Mouse (Mus musculus): Measurements from ENCODE around the gene Ugcg. TPM values are rescaled to one million over a fixed set of nuclear protein-coding genes. Genes with fewer than 3 reads are reported as not detected.

The Ugcg gene
- polyA plus RNA-seq, 1 experiment from 2014 or later: 12.8 TPM

DNA sequence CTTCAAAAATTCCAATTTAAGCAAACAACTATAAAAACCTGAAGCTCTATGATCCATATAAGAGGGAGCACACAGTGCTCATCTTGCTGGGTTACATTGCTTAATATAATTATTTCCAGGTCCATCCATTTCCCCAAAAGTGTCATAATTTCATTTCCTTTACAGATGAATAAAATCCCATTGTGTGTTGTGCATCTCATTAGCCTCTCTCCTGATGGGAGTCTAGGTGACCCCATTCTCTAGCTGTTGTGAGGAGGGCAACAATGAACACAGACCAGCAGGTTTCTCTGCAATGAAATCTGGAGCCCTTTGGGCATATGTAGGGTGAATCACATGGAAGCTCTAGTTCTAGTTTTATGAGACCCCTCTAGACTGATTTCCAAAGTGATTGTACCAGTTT is 39.9 kb downstream of the Ugcg start:
- Histone ChIP-seq H3K36me3 (ENCODE audit: control insufficient read depth, insufficient read depth, low read length) (no peaks in the 10 kb centered on the region), H3K4me2 (no peak overlapping the region), H3K9ac (ENCODE audit: low read length) (no peak overlapping the region), H3K9me3 (ENCODE audit: control insufficient read depth, low read length) (no peaks in the 10 kb centered on the region), H3K4me3 (ENCODE audit: low read depth, low read length) (no peak overlapping the region), H3K27me3 (ENCODE audit: control insufficient read depth, insufficient read depth, low read length) (no peaks in the 10 kb centered on the region), H3K27ac (ENCODE audit: low read depth, low read length) (no peak overlapping the region), H3K4me1 (ENCODE audit: control insufficient read depth, insufficient read depth, low read length) (no peaks in the 10 kb centered on the region)
- DNase-seq (ENCODE audit: low spot score, missing footprints) (peak; percentile 53), ATAC-seq (ENCODE audit: low FRiP score) (no peak)

DNA sequence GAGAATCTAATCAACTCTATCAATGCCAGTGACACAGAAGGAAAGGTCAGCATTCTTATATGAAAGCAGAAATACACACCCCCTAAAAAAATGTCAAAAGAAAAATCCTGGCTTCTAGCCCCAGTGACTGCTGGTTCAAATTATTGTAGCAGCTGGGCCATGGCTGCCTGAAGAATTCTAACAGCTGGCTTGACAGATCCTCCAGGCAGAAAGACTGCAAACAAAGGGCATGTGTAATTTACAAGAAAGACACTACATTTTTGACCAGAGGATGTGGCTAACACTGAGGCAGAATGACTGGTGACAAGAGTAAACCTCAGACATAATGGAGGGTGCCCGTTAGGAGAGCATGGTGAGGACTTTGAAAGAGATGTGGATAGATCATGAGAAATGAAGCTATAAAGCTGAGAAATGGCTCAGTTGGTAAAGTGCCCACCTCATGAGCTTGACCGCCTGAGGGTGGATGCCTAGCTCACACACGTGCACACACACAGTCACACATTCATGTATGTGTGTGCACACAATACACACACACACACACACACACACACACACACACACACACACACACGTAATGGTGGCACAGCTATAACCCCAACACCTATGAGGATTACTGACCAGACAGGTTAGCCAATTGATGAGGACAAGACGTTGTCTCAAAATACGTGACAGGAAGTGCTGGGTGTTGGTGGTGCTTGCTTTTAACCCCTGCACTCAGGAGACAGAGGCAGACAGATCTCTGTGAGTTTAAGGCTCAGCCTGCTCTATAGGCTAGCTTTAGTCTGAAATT is 42.4 kb downstream of the Ugcg start:
- Histone ChIP-seq H3K9ac (ENCODE audit: low read length) (no peak overlapping the region), H3K9me3 (ENCODE audit: control insufficient read depth, low read length) (no peaks in the 10 kb centered on the region), H3K36me3 (ENCODE audit: control insufficient read depth, insufficient read depth, low read length) (no peaks in the 10 kb centered on the region), H3K4me3 (ENCODE audit: low read depth, low read length) (no peak overlapping the region), H3K4me1 (ENCODE audit: control insufficient read depth, insufficient read depth, low read length) (no peaks in the 10 kb centered on the region), H3K4me2 (no peak overlapping the region), H3K27ac (ENCODE audit: low read depth, low read length) (no peak overlapping the region), H3K27me3 (ENCODE audit: control insufficient read depth, insufficient read depth, low read length) (no peaks in the 10 kb centered on the region)
- DNase-seq (ENCODE audit: low spot score, missing footprints) (peak; percentile 68), ATAC-seq (ENCODE audit: low FRiP score) (no peak)
- WGBS: 79% methylated on average over 6 of the region's 6 CpGs

DNA sequence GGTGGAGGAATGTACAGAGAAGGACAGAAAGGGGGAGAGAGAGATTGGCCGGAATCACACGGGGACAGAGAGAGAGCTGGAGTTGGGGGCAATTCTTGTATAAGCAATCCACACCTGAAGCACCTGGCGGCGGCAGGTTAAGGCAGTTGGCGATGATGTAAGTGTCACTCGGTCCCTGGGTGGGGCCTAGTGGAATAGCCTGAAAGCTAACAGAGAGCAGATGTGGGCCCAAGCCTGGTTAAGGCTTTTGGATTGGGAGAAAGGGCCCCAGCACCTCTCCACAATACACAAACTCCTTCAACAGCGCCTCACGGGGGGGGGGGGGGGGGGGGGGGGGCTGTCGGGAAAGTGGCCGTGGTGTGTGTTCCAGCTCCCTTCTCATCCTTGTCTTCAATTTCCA is 45.0 kb downstream of the Ugcg start:
- Histone ChIP-seq H3K27me3 (ENCODE audit: control insufficient read depth, insufficient read depth, low read length) (no peaks in the 10 kb centered on the region), H3K36me3 (ENCODE audit: control insufficient read depth, insufficient read depth, low read length) (no peaks in the 10 kb centered on the region), H3K4me2 (no peak overlapping the region), H3K4me1 (ENCODE audit: control insufficient read depth, insufficient read depth, low read length) (no peaks in the 10 kb centered on the region), H3K27ac (ENCODE audit: low read depth, low read length) (no peak overlapping the region), H3K9me3 (ENCODE audit: control insufficient read depth, low read length) (no peaks in the 10 kb centered on the region), H3K9ac (ENCODE audit: low read length) (no peak overlapping the region), H3K4me3 (ENCODE audit: low read depth, low read length) (no peak overlapping the region)
- 95% methylated on average over 7 of the region's 10 CpGs for WGBS
- DNase-seq (ENCODE audit: low spot score, missing footprints): no peak
- no peak for ATAC-seq (ENCODE audit: low FRiP score)

DNA sequence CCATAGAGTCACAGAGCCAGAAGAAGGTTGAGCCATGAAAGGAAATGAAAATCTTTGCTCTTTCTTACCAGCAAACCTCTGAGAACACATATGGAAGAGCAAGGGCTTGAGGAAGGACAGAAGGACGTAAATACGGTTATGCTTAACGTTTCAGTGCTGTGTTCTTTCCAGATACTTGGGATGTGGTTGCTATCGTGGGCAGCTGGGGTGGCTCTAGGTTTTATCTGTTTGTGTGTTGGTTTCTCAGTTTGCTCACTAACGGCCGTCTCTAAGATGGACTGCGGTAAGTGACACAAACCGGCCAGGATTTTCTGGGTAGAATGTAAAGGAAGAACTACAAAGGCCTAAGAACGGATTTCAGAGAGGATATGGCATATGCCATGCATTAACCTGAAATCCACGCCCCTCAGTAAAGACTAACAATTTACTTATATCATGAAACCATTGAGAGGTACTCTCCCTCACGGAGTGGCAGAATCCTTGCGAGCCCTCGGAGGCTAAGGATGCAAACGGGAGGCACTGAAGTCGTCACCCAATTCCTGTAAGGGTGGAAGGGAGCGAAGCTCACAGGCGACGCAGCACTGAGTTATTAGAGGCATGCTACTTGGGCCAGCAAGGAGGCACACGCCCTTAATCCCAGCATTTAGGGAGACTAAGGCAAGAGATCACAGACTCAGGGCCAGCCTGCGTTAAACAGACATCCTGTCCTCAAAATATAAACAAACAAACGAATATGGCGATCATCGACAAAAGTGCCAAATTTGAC is 45.6 kb downstream of the Ugcg start:
- no peaks in the 10 kb centered on the region for H3K4me1 ChIP-seq (ENCODE audit: control insufficient read depth, insufficient read depth, low read length)
- H3K27me3 ChIP-seq (ENCODE audit: control insufficient read depth, insufficient read depth, low read length): no peaks in the 10 kb centered on the region
- no peak overlapping the region for H3K9ac ChIP-seq (ENCODE audit: low read length)
- no peak for ATAC-seq (ENCODE audit: low FRiP score)
- DNase-seq (ENCODE audit: low spot score, missing footprints): peak; percentile 14
- H3K36me3 ChIP-seq (ENCODE audit: control insufficient read depth, insufficient read depth, low read length): no peaks in the 10 kb centered on the region
- 92% methylated on average over 23 of the region's 23 CpGs for WGBS
- H3K9me3 ChIP-seq (ENCODE audit: control insufficient read depth, low read length): no peaks in the 10 kb centered on the region
- H3K4me2 ChIP-seq: no peak overlapping the region
- no peak overlapping the region for H3K4me3 ChIP-seq (ENCODE audit: low read depth, low read length)
- no peak overlapping the region for H3K27ac ChIP-seq (ENCODE audit: low read depth, low read length)

DNA sequence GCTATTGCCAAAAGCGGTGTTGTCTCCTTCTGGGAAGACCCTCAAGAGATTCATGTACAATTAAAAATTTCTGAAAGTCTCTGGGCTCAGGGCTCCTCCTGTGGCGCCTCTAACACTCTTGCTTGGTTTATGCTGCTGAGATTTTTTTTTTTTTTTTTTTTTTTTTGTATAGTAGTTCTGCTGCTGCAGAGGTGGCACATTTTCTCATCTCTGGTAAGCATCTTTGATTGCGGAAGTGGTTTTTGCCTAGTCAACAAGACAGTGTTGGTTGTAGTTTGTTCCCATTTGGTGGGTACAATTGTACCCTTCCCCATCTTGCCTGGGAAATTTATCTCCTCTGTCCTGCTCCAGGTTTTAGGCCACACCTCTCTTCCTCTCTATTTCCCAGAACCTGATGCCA is 47.3 kb downstream of the Ugcg start:
- H3K36me3 ChIP-seq (ENCODE audit: control insufficient read depth, insufficient read depth, low read length): no peaks in the 10 kb centered on the region
- no peak for DNase-seq (ENCODE audit: low spot score, missing footprints)

DNA sequence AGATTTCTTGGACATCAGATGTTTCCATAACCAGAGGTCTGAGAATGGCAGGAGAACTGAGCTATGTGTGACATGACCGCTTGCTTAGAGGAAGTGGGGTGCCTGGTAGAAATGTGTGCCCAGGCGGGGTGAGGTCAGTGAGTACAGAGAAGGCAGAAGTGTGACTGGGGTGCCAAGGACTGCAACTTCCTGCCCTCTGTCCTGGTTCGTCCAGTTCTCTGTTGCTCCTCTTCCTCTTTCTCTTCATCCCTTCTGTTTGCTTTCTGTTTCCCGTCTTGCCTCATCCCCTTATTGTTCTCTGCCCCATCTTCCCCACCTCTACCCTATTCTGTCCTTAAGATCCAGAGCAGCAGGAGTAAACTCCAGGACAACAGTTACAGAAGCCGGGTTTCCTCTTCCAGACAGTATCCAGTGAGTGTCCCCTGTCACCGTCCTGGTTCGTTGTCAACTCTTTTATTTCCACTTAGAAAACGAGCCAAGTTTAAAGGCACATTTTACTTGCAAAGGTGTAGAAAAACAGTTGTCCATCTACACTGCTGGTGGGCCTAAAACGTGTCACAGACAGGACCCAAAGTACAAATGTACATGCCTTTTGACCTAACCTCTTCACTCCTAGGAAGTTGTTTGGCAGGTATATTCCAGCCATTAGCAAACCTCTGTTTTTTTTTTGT is 49.7 kb downstream of the Ugcg start:
- DNase-seq (ENCODE audit: low spot score, missing footprints) (peak; percentile 61), ATAC-seq (ENCODE audit: low FRiP score) (no peak)
- H3K9ac ChIP-seq (ENCODE audit: low read length): no peak overlapping the region
- H3K36me3 ChIP-seq (ENCODE audit: control insufficient read depth, insufficient read depth, low read length): no peaks in the 10 kb centered on the region
- WGBS: 66% methylated on average over 9 of the region's 9 CpGs
- H3K27me3 ChIP-seq (ENCODE audit: control insufficient read depth, insufficient read depth, low read length): no peaks in the 10 kb centered on the region
- no peak overlapping the region for H3K4me2 ChIP-seq
- no peak overlapping the region for H3K4me3 ChIP-seq (ENCODE audit: low read depth, low read length)
- no peak overlapping the region for H3K27ac ChIP-seq (ENCODE audit: low read depth, low read length)
- H3K4me1 ChIP-seq (ENCODE audit: control insufficient read depth, insufficient read depth, low read length): no peaks in the 10 kb centered on the region
- H3K9me3 ChIP-seq (ENCODE audit: control insufficient read depth, low read length): no peaks in the 10 kb centered on the region

More for the DNA sequence above, 47.3 kb downstream of the Ugcg start:
- ATAC-seq (ENCODE audit: low FRiP score): no peak
- H3K4me2 ChIP-seq: no peak overlapping the region
- no peaks in the 10 kb centered on the region for H3K4me1 ChIP-seq (ENCODE audit: control insufficient read depth, insufficient read depth, low read length)
- 90% methylated on average over 3 of the region's 3 CpGs for WGBS
- no peak overlapping the region for H3K27ac ChIP-seq (ENCODE audit: low read depth, low read length)
- no peaks in the 10 kb centered on the region for H3K9me3 ChIP-seq (ENCODE audit: control insufficient read depth, low read length)
- H3K9ac ChIP-seq (ENCODE audit: low read length): no peak overlapping the region
- H3K27me3 ChIP-seq (ENCODE audit: control insufficient read depth, insufficient read depth, low read length): no peaks in the 10 kb centered on the region
- no peak overlapping the region for H3K4me3 ChIP-seq (ENCODE audit: low read depth, low read length)

DNA sequence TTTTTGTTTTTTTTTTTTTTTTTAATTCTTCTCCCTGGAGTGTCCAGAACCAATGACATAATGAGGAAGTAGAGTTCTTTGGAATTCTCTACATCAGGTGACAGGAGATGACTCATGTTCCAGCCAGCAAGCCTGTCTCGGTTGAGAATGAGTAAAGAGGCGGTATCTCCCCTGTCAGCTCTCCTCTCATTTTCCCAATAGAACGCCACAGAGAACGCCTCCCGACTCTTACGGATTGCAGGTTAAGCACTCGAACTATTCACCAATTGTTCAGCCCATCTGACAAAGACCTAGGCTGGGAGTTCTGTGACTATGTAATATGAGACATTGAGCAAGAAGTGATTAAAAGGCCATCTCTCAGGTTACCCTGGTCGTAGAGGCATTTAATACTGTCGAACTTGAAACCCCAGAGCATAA is 50.3 kb downstream of the Ugcg start:
- no peaks in the 10 kb centered on the region for H3K27me3 ChIP-seq (ENCODE audit: control insufficient read depth, insufficient read depth, low read length)
- H3K4me1 ChIP-seq (ENCODE audit: control insufficient read depth, insufficient read depth, low read length): no peaks in the 10 kb centered on the region
- peak; percentile 33 for DNase-seq (ENCODE audit: low spot score, missing footprints)
- no peak overlapping the region for H3K4me2 ChIP-seq
- no peaks in the 10 kb centered on the region for H3K36me3 ChIP-seq (ENCODE audit: control insufficient read depth, insufficient read depth, low read length)
- H3K4me3 ChIP-seq (ENCODE audit: low read depth, low read length): no peak overlapping the region
- WGBS: 60% methylated on average over 9 of the region's 9 CpGs
- no peak for ATAC-seq (ENCODE audit: low FRiP score)
- no peak overlapping the region for H3K9ac ChIP-seq (ENCODE audit: low read length)
- H3K9me3 ChIP-seq (ENCODE audit: control insufficient read depth, low read length): no peaks in the 10 kb centered on the region
- H3K27ac ChIP-seq (ENCODE audit: low read depth, low read length): no peak overlapping the region

DNA sequence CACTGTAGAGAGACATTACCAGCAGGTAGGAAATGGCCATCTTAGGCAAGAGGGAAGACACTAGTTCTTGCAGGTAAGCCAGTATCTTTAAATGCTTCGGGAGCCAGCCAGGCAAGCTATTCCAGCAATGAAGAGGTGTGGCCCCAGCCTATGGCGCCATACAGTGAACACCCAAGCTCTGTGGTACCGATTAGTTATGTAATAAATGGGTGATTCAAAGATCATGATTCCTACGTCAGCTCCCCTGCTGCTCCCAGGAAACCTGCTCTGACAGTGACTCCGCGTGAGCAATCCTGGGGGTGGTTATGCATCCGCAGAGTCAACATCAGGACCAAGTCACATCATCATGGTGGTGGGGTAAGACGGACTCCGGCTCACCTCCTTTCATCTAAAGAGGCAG is 51.1 kb downstream of the Ugcg start:
- Histone ChIP-seq H3K27me3 (ENCODE audit: control insufficient read depth, insufficient read depth, low read length) (no peaks in the 10 kb centered on the region), H3K4me1 (ENCODE audit: control insufficient read depth, insufficient read depth, low read length) (no peaks in the 10 kb centered on the region), H3K27ac (ENCODE audit: low read depth, low read length) (no peak overlapping the region), H3K4me2 (no peak overlapping the region), H3K4me3 (ENCODE audit: low read depth, low read length) (no peak overlapping the region), H3K9me3 (ENCODE audit: control insufficient read depth, low read length) (no peaks in the 10 kb centered on the region), H3K9ac (ENCODE audit: low read length) (no peak overlapping the region), H3K36me3 (ENCODE audit: control insufficient read depth, insufficient read depth, low read length) (no peaks in the 10 kb centered on the region)
- ATAC-seq (ENCODE audit: low FRiP score): no peak
- DNase-seq (ENCODE audit: low spot score, missing footprints): no peak
- 93% methylated on average over 9 of the region's 9 CpGs for WGBS

DNA sequence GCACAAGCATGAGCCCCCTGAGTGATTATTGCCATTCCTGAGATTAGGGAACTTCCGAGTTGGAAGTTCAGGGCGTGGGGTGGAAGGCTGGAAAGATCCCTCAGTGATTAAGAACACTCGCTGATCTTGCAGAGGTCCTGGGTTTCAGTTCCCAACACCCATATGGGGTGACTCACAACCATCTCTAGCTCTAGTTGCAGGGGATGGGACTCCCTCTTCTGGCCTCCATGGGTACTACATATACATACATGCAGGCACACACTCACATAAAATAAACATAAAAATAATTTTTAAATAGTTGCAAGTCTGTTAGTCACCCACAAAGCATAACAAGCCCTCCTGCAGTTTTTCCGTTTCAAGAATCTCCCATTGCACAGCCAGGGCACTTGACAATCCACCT is 52.0 kb downstream of the Ugcg start:
- no peak overlapping the region for H3K27ac ChIP-seq (ENCODE audit: low read depth, low read length)
- 93% methylated on average over 4 of the region's 4 CpGs for whole genome bisulfite sequencing

More for the DNA sequence above, 52.0 kb downstream of the Ugcg start:
- Histone ChIP-seq H3K27me3 (ENCODE audit: control insufficient read depth, insufficient read depth, low read length) (no peaks in the 10 kb centered on the region), H3K4me1 (ENCODE audit: control insufficient read depth, insufficient read depth, low read length) (no peaks in the 10 kb centered on the region), H3K9ac (ENCODE audit: low read length) (no peak overlapping the region), H3K9me3 (ENCODE audit: control insufficient read depth, low read length) (no peaks in the 10 kb centered on the region), H3K36me3 (ENCODE audit: control insufficient read depth, insufficient read depth, low read length) (no peaks in the 10 kb centered on the region), H3K4me2 (no peak overlapping the region), H3K4me3 (ENCODE audit: low read depth, low read length) (no peak overlapping the region)
- ATAC-seq (ENCODE audit: low FRiP score) (no peak), DNase-seq (ENCODE audit: low spot score, missing footprints) (no peak)
